Mouse (Mus musculus) thymus, postnatal 10 days (tissue): ENCODE results near the gene Rhot1.

Experiments
- DNase-seq, 2 experiments: peaks; one replicate each; pipeline ENCODE4 v3.0.0; 2021; ENCODE audit warnings: low spot score in 2 of 2

Rhot1 gene

GRCm38 (mm10) chr11:80287150-80287549, 78.3 kb downstream of the Rhot1 start:
- DNase-seq: peak; percentile 25 to 74

DNA sequence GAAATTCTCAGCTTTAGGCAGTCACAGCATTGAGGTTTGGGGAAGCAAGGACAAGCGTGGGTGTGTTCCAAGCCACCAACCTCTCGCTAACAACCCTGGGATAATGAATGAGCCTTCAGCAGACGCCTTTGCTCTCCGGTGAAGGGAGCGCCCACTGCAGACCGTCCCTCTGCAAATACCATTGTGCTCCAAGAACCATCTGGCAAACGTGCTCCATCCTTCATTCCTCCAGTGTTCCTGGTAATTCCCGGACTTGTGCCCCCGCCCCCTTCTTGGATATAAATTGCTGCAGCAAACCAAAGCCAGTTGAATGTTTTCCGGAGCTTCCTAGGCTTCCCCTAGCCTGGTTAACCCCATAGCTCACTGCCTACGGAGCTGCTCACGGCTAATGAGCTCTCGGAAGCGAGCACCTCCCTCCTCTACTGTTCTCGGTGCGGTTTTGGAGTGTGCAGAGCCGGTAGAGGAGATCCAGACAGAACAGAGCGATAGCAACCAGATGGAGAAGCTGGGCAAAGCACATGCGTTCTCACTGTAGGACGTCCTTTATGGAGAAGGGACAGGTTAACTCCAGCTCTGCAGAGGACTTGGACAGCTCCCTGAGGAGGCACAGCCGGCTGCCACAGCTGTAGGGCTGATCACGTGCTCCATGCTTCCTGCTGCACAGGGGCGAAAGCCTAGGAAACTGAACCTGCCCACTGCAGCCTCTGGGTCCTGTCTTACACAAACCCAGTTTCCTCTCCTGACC, 81.1 kb downstream of the Rhot1 start:
- no peak for DNase-seq

DNA sequence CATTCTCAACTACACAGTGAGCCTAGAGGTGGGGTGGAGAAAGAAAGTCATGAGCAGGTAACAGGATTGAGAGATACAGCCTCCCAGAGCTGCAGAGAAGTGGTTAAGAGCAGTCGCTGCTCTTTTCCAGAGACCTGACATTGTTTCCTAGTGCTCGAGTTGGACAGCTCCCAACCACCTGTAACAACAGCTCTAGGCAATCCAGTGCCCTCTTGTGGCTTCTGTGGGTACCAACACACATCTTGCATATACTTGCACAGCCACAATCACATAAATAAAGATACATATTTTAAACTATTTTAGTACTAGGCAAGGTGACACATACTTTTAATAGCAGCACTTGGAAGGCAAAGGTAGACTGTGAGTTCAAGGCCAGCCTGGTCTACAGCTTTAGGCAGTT, 82.2 kb downstream of the Rhot1 start:
- DNase-seq: no peak

- no peak for DNase-seq
Observed at GRCm38 (mm10) chr11:80292463-80292862, 83.6 kb downstream of the Rhot1 start.

DNA sequence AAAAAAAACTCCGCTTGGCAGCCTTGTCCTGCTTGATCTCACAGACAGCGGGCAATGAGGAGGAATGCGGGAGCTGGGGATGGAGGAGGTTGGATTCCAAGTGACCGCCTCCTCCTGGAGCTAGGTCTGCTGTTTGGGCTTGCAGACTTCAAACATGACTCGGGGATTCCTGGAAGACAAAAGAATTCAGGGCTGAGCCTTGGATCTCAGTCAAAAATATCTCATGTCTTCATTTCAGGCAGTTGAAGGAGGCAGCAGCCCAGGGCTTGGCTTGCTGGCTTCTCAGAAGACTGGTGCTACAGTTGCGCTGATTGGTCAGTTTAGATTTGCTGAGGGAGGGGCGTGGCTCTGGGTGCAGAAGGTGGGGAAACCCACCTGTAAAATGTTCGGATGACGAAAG, 86.2 kb downstream of the Rhot1 start:
- DNase-seq: no peak

DNA sequence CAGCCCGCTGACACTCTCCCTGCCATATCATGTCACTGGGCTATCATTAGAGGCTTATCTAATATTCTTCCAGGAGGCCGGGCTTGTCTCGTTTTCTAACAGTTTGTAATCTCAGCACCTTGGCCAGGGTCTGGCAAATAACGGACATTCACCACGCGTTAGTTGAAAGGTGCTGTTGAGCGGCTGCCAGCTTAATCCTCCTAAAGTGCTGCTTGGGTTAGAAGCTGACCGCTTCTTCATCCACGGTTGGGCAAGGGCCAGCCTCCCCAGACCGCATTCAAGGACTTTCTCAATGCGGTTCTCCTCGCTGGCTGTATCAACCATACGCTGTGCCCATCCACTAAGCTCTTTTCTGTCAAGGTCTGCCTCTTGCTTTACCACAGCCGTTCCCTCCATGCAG, 87.0 kb downstream of the Rhot1 start:
- no peak for DNase-seq

GRCm38 (mm10) chr11:80299513-80300235, 90.9 kb downstream of the Rhot1 start:
- DNase-seq: no peak

DNA sequence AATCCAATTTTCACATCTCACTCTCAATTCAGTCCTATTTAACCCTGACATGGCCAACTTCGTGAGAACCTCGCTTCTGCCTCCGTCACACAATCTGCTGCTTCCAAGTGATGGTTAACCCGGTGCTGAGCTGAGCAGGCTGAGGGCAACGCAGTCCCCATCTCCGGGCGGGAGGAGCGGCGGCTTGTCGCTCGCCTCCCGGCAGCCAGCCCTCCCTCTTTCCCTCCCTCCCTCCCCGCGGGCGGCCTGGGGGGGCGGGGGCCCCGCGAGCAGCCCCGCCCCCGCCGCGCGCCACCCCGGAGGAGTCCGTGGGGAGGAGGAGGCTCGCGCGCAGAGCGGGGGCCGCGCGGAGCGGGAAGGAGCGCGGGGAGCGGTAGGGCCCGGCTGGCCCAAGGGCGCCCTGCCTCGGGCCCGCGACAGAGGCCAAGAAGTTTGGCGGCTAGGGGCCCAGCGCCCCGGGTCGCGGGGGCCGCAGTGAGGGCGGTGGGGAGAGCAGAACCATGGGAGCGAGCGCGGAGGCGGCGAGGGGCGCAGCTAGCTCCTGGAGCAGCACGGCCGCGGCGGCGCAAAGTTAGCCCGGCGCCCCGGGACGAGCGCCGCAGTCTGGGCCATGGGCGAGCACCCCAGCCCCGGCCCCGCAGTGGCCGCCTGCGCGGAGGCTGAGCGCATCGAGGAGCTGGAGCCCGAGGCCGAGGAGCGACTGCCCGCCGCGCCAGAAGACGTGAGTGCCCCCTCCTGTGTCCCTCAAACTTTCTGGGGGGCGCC, 91.9 kb downstream of the Rhot1 start, which contains the start of gene Rhbdl3:
TSS of gene Rhbdl3 (plus strand) at position 362 of the 765 bp plus-strand sequence.
- DNase-seq: peak; percentile 14 to 40

GRCm38 (mm10) chr11:80301316-80302045, 92.7 kb downstream of the Rhot1 start:
- DNase-seq: peak in 1 of 2 experiments; percentile 22

- DNase-seq: no peak
Observed at GRCm38 (mm10) chr11:80302046-80302390, 93.2 kb downstream of the Rhot1 start.

- peak; percentile 49 to 56 for DNase-seq
Observed at GRCm38 (mm10) chr11:80302536-80302935, 93.7 kb downstream of the Rhot1 start.

DNA sequence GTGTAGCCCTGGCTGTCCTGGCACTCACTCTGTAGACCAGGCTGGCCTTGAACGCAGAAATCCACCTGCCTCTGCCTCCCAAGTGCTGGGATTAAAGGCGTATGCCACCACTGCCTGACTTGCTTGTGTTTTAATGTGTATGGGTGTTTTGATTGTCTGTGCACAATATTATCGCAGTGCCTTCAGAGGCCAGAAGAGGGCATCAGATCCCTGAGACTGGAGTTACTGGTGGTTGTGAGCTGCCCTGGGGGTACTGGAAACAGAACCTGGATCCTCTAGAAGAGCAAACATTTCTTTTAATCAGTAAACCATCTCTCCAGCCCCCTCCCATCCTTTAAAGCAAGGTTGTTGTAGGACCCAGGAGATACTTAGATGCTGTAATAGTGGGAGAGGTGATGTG, 94.9 kb downstream of the Rhot1 start:
- no peak for DNase-seq

DNA sequence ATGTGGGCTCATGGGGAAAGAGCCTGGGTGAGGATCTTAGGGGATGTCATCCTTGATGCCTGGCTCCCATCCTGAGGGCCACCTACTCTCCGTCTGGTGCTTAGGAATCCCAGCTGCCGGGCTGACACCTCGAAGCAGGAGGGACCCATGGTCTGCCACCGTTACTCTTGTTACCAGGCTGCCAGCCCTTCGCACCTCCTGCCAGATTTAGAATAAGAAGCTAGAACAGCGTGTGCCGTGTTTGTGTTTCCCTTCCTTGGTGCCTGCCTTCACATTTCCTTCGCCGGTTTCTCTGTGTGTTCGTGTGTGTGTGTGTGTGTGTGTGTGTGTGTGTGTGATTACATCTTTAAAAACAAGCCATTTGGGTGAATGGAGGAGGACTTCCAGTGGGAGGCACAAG, 96.0 kb downstream of the Rhot1 start:
- DNase-seq: no peak

- no peak for DNase-seq
Observed at GRCm38 (mm10) chr11:80308537-80308936, 99.7 kb downstream of the Rhot1 start.

DNA sequence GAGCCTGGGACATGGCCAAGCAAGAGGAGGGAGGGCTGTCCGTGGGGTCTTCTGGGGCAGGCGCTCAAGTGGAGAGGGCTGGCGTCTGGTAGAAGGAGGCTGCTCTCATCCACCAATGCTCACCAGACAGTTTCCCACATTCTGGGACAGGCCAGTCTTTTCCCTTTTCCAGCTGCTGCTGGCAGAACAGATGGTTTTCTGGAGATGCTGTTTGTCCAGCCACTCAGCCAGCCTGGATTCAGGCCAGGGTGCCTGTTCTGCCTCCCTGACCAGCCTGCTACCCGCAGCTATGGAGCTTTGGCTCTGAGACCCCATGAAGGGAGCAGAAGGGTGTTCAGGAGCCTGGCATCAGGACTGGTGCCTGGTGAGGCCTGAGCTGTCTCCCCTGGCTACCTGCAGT, 102.5 kb downstream of the Rhot1 start:
- no peak for DNase-seq

DNA sequence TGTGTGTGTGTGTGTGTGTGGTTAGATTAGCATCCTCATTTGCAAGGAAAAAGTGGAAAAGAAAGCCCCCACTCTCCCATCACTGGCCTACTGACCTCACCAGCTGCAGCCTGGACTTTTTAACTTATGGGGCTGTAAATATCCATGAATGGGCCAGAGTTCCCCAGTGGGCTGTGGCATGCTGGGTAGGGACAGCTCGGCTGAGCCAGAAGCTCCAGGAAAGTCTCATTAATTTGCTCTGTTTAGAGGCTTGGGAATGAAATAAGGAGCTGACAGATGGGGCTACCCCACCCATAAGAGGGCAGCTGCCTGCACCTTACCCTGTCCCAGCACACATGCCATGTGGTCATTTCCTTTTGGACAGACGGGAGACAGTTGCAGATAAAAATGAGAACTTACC, 103.2 kb downstream of the Rhot1 start:
- DNase-seq: no peak

- no peak for DNase-seq
Observed at GRCm38 (mm10) chr11:80312565-80312964, 103.7 kb downstream of the Rhot1 start.

GRCm38 (mm10) chr11:80313462-80313861, 104.6 kb downstream of the Rhot1 start:
- DNase-seq: no peak

- DNase-seq: no peak
Observed at GRCm38 (mm10) chr11:80313944-80314343, 105.1 kb downstream of the Rhot1 start.

DNA sequence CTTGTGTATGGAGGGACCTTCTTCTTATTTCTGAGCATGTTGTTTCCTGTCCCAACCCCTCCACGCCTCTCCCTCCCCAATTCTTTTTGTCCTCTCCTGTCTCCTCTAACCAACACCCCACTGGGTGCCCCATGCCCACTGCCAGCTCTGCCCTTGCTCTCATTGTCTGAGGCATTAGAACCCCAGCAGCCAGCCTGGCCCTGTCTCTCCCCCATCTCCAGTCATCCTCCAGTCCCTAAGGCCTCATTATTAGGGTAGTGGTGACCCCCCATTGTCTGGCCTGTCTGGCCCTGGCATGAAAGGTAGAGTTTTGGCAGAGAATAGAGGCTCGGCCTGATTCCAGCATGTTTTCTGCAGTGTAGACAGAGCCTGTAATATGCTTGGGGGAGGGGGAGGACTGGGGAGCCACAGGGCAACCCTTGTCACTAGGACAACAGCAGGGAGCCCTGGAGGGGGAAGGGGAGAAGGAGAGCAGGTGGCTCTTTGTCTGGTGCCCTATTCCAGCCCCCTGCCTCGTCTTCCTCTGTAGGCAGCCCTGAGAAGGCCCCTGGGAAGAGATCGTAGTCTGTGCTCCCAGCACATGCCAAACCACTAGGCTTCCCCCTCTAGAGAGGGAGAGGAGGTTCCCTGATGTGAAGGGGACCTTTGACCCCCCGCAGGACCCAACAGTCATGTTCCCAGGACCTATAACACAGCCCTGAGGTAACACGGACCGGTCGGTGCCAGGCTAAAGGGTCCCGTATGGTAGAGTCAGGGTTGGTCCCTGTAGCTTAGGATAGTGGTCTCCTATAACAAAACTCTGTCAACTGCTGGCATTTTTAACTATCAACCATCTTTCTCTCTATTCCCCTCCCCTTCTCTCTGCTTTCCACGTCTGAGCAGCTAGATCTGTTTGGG, 107.2 kb downstream of the Rhot1 start:
- DNase-seq: no peak
